Mouse (Mus musculus): ENCODE measurements at regions not wholly inside any gene's neighbourhood (a gene's known extent, or its start where the extent isn't known, plus 50 kb on each side); places are given as distances from the start of the nearest gene placed in this dataset.
"Not testable (repeated sequence)": the region's sequence is repeated elsewhere in the genome, so short reads cannot be mapped to it uniquely, and the experiment has no call there.

DNA sequence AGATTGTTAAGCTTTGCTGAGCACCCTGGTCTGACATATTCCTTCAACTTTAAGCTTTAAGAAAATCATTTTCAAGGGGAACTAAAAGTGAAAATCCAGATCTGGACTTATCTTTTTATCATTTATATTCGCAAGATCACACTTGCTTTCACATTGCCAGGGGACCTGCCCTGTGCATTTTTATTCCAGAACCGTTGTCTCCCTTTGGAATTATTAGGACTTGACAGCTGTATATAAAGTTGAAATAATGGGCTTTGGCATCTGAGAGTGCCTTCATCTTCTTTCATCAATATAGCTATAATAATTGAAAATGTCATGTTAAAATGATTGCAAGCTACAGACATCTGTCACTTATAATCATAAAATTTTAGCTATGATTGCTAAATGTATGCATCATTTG is 276.8 kb upstream of the Olfm3 start:
- DNase-seq (ENCODE audit: low read depth, low spot score), result no peak

DNA sequence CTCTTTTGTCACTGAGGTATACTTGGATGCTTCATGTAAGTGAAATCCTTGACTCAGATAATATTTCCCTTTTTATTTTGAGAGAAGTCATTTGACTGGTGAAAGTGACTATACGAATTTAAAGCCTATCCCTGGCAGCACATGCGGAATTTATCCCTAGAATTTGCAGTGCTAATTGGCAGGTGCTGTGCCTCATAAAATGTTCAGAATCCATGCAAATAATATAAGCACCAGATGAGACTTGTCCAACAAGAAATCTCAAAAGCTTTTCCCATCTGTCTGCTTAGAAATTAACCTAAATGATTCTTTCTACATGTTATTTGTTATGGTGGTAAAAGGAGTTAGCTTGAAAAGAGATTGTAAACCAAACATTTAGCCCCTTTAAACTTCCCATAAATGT is 268.5 kb upstream of the Olfm3 start:
- no peak for DNase-seq (ENCODE audit: low read depth, low spot score)

DNA sequence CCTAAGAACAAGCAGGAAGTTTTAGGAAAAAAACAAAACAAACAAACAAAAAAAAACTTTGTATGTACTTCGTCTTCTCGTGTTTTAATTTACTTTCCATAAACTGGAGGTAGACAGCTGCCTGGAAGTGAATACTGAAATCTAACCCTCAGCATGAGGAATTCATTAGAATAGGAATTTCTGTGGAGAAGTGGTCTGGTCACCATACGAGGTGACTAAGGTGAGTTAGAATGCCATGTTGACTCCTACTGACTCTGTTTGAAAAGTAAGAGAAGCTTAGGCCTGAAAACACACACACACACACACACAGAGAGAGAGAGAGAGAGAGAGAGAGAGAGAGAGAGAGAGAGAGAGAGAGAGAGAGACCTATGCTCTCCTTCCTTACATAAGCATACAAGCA is 255.9 kb upstream of the Olfm3 start:
- peak; percentile 43 for DNase-seq (ENCODE audit: low read depth, low spot score)

DNA sequence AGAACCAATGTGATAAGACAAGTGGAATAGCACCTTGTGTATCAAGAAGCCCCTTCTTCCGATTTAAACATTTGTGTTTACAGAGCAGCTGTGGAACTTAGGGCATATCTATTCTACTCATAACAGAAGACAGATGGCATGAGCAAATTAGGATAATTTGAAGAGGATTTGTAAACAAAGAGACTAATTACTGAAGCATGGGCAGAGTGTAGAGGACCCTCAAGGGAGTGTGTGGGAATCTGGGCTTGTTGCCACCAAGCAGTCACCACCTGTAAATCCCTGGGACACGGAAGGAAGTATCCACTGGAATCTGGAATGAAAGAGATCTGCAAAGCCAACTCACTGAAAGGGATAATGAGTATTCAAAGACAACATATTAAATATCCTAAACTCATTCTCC is 205.9 kb upstream of the Olfm3 start:
- no peak for DNase-seq (ENCODE audit: low read depth, low spot score)

DNA sequence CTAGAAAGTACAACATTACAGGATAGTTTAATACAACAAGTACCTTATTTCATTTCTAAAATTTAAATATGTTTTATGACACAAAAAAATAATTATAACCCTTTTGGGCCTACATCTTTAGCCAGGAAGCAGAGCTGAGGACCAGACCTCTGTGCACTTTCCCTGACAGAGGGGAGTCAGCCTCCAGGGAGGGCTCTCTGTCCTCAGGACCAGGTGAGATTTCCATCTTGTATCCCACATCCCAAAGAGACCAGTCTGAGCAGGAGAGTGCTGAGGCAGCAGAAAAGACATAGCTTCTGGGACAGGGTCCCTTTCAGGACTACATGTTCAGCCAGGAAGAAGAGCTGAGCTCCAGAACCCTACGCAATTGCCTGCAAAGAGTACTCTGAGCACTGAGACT is 178.7 kb upstream of the Olfm3 start:
- no peak for DNase-seq (ENCODE audit: low read depth, low spot score)

DNA sequence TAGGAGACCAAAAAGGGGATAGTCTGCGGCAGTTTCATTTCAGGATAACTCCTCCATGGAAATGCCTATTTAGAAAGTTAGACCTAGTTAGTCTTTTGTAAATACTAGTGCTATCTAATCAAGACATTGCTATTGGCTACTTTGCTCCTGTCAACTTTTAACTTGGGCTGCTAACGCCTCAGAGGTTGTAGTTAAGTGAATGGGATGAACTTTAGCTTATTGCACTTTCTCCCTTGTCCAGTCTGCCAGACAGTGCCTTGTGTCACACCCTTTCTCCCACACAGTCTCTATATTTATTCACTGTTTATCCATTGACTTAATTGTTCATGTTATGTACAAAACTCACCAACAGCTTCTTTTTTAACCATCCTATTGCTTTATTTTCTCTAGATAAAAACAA is 167.5 kb upstream of the Olfm3 start:
- DNase-seq (ENCODE audit: low read depth, low spot score), result no peak

DNA sequence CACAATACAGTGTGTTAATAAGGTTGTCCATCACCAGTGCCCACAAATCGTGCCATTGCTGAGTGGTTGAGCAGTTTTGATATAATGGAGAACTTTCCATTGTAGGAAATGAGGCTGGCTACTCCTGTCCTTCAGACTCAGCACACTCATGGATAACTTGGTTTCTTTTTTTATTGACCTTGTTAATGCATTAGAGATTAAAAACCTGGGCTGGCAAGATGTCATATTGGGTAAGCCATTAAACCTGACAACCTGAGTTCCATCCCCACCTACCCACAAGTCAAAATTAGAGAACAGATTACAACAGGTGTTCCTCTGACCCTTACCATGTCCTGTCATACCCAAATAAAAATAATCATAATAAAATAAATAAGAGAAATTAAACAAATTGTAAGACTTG is 159.7 kb upstream of the Olfm3 start:
- DNase-seq (ENCODE audit: low read depth, low spot score), result no peak

DNA sequence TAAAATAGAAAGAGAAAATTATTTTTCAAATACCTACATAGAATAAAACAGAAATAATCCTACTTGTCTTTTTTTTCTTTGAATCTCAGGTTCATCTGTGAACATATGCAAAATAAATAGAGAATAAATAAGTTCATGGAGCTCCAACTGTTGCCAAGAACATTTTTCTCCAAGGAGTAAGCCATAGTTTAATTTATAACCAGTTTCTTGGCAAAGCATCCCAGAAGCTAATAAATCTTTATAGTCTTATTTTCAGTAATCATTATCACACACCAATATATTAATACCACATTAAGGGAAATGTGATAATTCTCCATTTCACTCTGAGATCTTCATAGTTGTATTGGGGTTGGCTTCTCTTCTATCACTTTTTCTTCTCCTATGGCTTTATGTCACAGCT is 158.7 kb upstream of the Olfm3 start:
- DNase-seq (ENCODE audit: low read depth, low spot score), result no peak

DNA sequence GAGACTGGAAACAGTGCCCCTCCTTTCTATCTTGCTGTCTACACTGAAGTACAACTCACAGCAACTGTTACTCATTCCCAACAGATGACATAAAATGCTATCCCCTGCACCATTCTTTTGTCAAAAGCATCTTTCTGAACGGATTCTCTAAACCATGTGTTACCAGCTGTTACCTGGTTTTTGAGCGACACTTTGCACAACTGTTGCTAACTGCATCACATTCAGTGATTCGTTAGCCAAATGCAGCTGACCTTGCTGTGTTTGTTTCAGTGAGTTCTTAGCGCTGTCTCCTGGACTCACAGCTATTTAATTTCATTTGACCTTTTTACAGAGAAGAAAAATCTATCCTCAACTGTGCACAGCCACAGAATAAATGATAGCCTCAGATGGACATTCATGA is 146.6 kb upstream of the Olfm3 start:
- DNase-seq (ENCODE audit: low read depth, low spot score), result no peak

DNA sequence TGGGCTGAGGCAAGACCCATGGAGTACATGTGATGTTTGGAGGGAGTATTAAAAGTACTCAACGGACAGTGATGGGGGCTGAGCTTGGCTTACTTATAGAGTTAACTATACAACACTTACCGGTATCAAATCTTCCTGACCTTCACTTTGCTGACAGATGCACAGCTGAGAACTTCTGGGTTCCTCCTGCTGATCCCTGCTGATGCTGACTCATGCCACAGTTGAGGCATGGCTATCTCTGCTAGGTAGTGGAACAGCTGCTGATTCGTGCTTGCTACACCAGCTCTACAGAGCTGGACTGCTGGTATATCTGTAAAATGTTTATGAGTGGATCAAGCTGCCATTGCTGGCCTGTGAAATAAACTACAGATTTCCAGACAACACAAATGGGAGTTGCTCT is 145.3 kb upstream of the Olfm3 start:
- no peak for DNase-seq (ENCODE audit: low read depth, low spot score)

DNA sequence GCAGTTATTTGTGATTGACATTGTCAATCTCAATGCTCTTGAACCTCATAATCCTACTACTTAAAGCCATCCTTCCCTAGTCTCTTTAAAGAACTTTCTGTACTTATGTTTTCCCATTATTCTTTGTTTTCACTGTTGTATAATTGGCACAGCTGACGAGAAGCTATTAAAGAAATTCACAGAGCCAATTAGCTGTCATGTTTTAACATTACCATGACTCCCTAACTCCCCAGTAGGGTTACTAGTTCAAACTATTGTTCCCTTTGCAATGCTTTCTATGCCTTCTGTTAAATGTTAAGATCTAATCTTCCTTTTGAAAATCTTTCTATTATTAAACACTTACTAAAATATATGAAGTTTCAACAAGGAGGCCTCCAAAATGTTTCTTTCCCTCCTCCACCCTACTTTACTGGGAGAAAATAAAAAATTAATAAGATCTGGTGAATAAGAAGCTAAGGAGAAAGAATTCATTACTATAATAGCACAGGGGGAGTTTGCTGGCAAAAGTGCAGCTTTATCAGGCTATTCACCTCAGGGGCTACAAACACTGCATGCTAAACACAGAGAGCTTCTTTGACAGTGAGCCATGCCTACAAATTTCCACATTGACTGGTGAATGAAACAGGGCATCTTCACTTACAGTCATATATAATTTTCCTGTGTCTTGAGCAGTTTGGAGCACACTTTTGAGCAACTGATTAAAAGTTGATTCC is 144.4 kb upstream of the Olfm3 start:
- DNase-seq (ENCODE audit: low read depth, low spot score), result no peak

DNA sequence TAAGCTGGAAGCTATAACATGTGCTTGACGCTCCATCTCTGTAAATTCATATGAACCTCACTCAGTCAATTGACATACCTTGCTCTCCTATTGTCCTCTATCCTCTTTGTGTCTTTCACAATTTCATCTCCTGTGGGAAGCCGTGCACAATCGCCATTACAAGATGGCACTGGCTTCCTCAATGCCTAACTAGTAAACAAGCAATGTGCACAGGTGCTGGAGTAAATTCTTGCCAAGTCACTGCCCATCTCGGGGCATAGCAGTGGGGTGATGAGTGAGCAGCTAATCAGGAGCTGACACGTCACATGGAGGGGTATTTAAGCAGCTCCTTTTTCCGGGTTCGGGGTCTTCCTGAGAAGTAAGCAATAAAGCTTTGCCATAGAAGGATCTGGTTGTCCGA is 141.5 kb upstream of the Olfm3 start:
- not testable (repeated sequence) for DNase-seq (ENCODE audit: low read depth, low spot score)

DNA sequence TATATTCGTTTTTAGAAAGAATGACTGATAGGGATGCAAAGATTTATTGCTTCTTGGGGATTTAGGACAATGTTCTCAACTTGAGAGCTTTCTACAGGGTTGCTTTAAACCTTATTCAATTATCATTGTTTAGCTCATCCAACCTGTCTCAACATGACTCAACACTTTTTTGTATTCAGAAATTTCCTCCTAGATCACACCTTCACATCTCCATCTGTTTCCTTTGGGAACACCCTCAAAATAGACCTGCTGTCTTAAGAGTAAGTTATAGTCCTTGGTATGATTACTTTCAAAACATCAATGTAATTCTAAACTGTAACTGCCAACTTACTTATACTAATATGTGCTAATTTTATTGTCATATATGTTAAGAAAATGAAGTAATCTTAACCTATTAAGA is 114.8 kb upstream of the Olfm3 start:
- DNase-seq (ENCODE audit: low read depth, low spot score), result no peak

DNA sequence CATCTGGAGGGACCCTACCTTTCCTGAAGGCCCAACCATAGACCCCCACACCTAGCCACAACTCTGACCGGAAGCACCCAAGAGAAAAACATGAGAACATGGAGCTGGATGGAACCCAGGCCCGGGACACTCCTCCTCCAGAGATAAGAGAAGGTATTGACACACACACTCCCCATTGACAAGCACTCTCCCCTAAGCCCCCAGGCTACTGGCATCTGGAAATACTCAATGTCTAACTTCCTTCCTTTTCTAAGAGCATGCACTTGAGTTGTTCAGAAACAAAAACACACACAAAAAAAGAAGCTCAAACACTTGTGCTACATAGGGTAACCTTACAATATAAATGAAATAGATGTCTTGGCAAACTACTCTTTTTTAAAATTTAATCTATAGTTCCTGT is 113.9 kb upstream of the Olfm3 start:
- peak; percentile 19 for DNase-seq (ENCODE audit: low read depth, low spot score)

DNA sequence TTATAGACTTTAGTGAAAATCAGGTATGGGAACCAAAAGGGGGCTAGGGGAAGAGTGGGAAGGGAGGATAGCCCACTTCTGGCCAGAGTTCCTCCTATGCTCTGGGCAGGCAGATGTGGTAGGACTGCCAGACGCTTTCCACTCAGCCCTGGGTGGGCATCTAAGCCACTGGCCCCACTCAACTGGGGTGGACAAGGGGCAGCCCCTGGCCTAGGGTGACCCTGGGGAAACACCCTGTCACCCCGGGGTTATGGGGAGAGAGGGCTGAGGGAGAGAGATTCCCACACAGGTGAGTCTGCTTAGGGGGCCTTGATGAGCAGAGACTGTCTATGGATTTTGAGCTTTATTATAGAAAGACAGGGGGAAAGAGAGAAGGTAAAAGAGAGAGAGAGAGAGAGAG is 70.8 kb upstream of the Olfm3 start:
- DNase-seq (ENCODE audit: low read depth, low spot score), result no peak
